Mouse (Mus musculus) intestine, embryonic 14.5 days (tissue): ENCODE measurements at regions not wholly inside any gene's neighbourhood (a gene's known extent, or its start where the extent isn't known, plus 50 kb on each side); places are given as distances from the start of the nearest gene placed in this dataset.

Source experiments
- ATAC-seq: fragments of 200-750 bp; cut with Nextera tagmentation; replicated peaks from 2 replicates; pipeline ENCODE4 v1.8.0; 2017; ENCODE audit warnings: low read depth, moderate number of reproducible peaks, moderate TSS enrichment, moderate library complexity; ENCODE audit not compliant: low FRiP score, low TSS enrichment
- DNase-seq: peaks from one replicate; pipeline ENCODE4 v3.0.0-alpha.2; 2018; ENCODE audit warnings: low spot score
- H3K27ac ChIP-seq: fragments of 300-500 bp; sonication (generic); 2 replicates; pipeline ENCODE4 v1.5.1; 2014; ENCODE audit warnings: low read depth, mild to moderate bottlenecking, control low read depth
- H3K27me3 ChIP-seq: fragments of 300-500 bp; sonication (generic); replicated peaks from 2 replicates; pipeline ENCODE4 v1.6.1; 2014; ENCODE audit warnings: low read length, control low read depth; ENCODE audit not compliant: control insufficient read depth, insufficient read depth
- H3K36me3 ChIP-seq: fragments of 300-500 bp; sonication (generic); 2 replicates; pipeline ENCODE4 v1.6.1; 2014; ENCODE audit warnings: low read length, control low read depth; ENCODE audit not compliant: control insufficient read depth, insufficient read depth
- H3K4me1 ChIP-seq: fragments of 300-500 bp; sonication (generic); replicated peaks from 2 replicates; pipeline ENCODE4 v1.6.1; 2014; ENCODE audit warnings: low read length, control low read depth, mixed read lengths; ENCODE audit not compliant: control insufficient read depth, insufficient read depth
- H3K4me2 ChIP-seq: fragments of 300-500 bp; sonication (generic); 2 replicates; pipeline ENCODE4 v1.6.1; 2014; ENCODE audit warnings: low read length
- H3K4me3 ChIP-seq: fragments of 300-500 bp; sonication (generic); 2 replicates; pipeline ENCODE4 v1.5.1; 2014; ENCODE audit warnings: low read depth, low read length, control low read depth, mixed read lengths
- H3K9ac ChIP-seq: fragments of 300-500 bp; sonication (generic); 2 replicates; pipeline ENCODE4 v1.6.1; 2014; ENCODE audit warnings: mild to moderate bottlenecking, low read length
- H3K9me3 ChIP-seq: fragments of 300-500 bp; sonication (generic); 2 replicates; pipeline ENCODE4 v1.6.1; 2016; ENCODE audit warnings: low read length, control low read depth; ENCODE audit not compliant: control insufficient read depth
- WGBS: fragments of 180-500 bp; shearing (Covaris S2); extraction: QIAGEN DNeasy Blood & Tissue Kit; methylation state at CpG from one replicate; pipeline ENCODE4 v1.1.7; 2014; 5-methylcytosine and 5-hydroxymethylcytosine counted together

- no peaks in the 10 kb centered on the region for H3K27me3 ChIP-seq
- 83% methylated on average over 8 of the region's 8 CpGs for WGBS
- H3K9me3 ChIP-seq, result no peaks in the 10 kb centered on the region
- H3K4me3 ChIP-seq, result no peak overlapping the region
- H3K27ac ChIP-seq, result no peak overlapping the region
- H3K4me2 ChIP-seq, result no peak overlapping the region
- H3K9ac ChIP-seq, result no peak overlapping the region
- no peaks in the 10 kb centered on the region for H3K36me3 ChIP-seq
- DNase-seq (no peak), ATAC-seq (no peak)
- H3K4me1 ChIP-seq, result no peaks in the 10 kb centered on the region
These were observed 616.2 kb upstream of the Gm10131 start for GRCm38 (mm10) chr8:34727699-34728098.

- no peaks in the 10 kb centered on the region for H3K9me3 ChIP-seq
- H3K9ac ChIP-seq, result no peak overlapping the region
- DNase-seq (no peak), ATAC-seq (no peak)
- no peak overlapping the region for H3K4me2 ChIP-seq
- no peaks in the 10 kb centered on the region for H3K27me3 ChIP-seq
- no peak overlapping the region for H3K4me3 ChIP-seq
- H3K27ac ChIP-seq, result no peak overlapping the region
- WGBS, result 50% methylated on average over 10 of the region's 10 CpGs
- H3K4me1 ChIP-seq, result no peaks in the 10 kb centered on the region
- H3K36me3 ChIP-seq, result no peaks in the 10 kb centered on the region
These were observed 614.7 kb upstream of the Gm10131 start for GRCm38 (mm10) chr8:34726145-34726767.

DNA sequence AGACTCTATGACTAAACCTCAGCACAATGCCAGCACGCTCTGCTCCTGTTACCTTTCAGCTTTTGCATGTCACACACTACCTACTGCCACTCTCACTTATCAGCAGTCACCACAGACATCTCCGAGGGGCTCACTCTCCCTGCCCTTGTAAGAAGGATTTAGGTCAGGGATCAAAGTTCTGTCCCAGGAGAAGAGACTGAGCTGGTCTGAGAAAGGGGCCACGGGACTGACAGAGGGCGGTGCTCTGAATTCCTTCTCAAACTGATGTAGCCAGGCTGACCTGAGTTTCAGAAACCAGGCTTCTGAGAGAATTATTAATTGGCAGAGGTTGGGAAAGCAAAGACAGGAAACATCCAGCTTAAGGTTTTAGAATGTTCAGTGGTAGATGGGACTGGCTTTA, 614.0 kb upstream of the Gm10131 start:
- Histone ChIP-seq H3K4me2 (no peak overlapping the region), H3K4me1 (no peaks in the 10 kb centered on the region), H3K36me3 (no peaks in the 10 kb centered on the region), H3K9me3 (no peaks in the 10 kb centered on the region), H3K4me3 (no peak overlapping the region), H3K27me3 (no peaks in the 10 kb centered on the region), H3K27ac (no peak overlapping the region), H3K9ac (no peak overlapping the region)
- ATAC-seq (no peak), DNase-seq (no peak)
- 58% methylated on average over 4 of the region's 4 CpGs for WGBS

- no peak overlapping the region for H3K27ac ChIP-seq
- H3K36me3 ChIP-seq, result no peaks in the 10 kb centered on the region
- no peak overlapping the region for H3K9ac ChIP-seq
- no peaks in the 10 kb centered on the region for H3K9me3 ChIP-seq
- ATAC-seq, result no peak
- H3K4me2 ChIP-seq, result no peak overlapping the region
- no peak for DNase-seq
- no peaks in the 10 kb centered on the region for H3K27me3 ChIP-seq
- H3K4me1 ChIP-seq, result no peaks in the 10 kb centered on the region
- WGBS, result 78% methylated on average over 23 of the region's 23 CpGs
- H3K4me3 ChIP-seq, result no peak overlapping the region
These were observed 598.6 kb upstream of the Gm10131 start for GRCm38 (mm10) chr8:34709911-34710733.

DNA sequence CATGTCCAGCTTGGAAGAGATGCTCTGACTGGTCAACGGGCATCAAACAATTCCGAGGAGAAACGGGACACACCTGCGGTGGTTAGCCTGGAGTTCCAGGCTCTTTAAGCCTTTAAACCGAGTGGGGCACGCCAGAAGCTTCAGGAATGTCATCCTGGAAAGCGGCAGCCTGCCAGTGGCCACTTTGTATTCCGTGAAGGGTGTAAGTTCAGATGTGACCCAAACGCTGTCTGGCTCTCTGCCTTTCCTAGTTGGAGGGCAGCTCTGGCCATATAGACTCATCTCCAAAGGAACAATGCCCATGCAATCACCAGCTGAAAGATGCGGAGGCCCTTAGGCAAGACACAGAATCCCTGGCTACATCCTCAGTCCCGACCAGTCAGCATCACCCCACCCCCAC, 597.8 kb upstream of the Gm10131 start:
- Histone ChIP-seq H3K4me3 (no peak overlapping the region), H3K9me3 (no peaks in the 10 kb centered on the region), H3K36me3 (no peaks in the 10 kb centered on the region), H3K4me2 (no peak overlapping the region), H3K4me1 (no peaks in the 10 kb centered on the region), H3K27ac (no peak overlapping the region), H3K27me3 (no peaks in the 10 kb centered on the region), H3K9ac (no peak overlapping the region)
- DNase-seq (no peak), ATAC-seq (no peak)
- 65% methylated on average over 11 of the region's 11 CpGs for WGBS

DNA sequence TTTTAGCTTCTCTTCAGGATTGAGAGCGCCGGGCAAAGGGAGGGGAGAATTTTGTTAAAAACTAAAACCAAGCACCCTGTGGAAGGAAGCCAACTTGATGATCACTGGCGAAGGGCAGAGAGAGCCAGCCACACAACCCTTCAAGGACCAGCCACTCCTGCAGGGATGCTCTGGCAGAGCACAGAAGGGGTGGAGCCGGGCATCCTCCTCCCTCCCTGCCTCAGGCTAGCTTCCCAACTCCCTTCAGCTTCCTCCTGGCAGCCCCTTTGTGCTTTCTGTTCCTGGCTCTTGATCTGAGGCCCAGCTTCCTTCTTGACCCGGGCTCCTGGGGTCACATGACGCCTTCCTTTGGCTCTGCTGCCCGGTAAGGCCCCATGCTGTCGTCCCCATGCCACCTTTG, 591.8 kb upstream of the Gm10131 start:
- Histone ChIP-seq H3K4me2 (no peak overlapping the region), H3K9ac (no peak overlapping the region), H3K9me3 (no peaks in the 10 kb centered on the region), H3K36me3 (no peaks in the 10 kb centered on the region), H3K27me3 (no peaks in the 10 kb centered on the region), H3K4me1 (no peaks in the 10 kb centered on the region), H3K4me3 (no peak overlapping the region), H3K27ac (no peak overlapping the region)
- 40% methylated on average over 8 of the region's 8 CpGs for WGBS
- DNase-seq (no peak), ATAC-seq (no peak)

DNA sequence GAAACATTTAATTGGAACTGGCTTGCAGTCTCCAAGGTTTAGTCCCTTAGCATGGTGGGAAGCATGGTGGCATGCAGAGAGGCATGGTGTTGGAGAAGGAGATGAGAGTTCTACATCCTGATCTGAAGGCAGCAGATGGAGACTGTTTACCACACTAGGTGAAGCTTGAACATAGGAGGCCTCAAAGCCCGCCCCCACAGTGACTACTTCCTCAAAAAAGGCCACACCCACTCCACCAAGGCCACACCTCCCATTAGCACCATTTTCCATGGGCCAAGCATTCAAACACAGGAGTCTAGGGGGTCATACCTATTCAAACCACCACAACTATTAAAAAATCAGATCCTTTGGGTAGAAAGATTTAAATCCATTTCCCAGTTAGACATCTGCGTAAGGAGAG, 591.3 kb upstream of the Gm10131 start:
- Histone ChIP-seq H3K9ac (no peak overlapping the region), H3K9me3 (no peaks in the 10 kb centered on the region), H3K4me2 (no peak overlapping the region), H3K27me3 (no peaks in the 10 kb centered on the region), H3K4me3 (no peak overlapping the region), H3K4me1 (no peaks in the 10 kb centered on the region), H3K36me3 (no peaks in the 10 kb centered on the region), H3K27ac (no peak overlapping the region)
- WGBS, result 94% methylated on average over 2 of the region's 2 CpGs
- DNase-seq, result no peak
- ATAC-seq, result no peak

DNA sequence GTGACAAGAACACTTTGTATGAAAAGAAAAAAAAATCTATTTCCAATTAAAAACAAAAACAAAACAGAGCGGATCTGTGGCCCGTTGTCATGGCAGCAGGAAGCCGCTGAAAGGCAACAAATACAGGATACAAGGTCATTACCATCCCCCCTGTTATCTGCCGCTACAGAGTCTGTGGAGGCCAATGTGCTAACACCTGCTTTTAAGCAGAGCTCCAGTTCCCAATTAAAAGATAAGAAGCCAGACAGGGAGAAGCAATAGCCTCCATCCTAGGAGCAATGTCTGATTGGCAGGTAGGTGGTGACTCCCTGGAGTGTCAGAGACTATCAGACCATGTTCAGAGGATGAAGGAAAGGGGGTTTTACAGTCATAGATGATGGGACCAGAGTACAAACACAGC, 587.5 kb upstream of the Gm10131 start:
- no peaks in the 10 kb centered on the region for H3K36me3 ChIP-seq
- ATAC-seq (no peak), DNase-seq (no peak)
- no peaks in the 10 kb centered on the region for H3K9me3 ChIP-seq
- H3K27ac ChIP-seq, result no peak overlapping the region
- H3K4me1 ChIP-seq, result no peaks in the 10 kb centered on the region
- WGBS, result 79% methylated on average over 4 of the region's 4 CpGs
- no peaks in the 10 kb centered on the region for H3K27me3 ChIP-seq
- H3K4me2 ChIP-seq, result no peak overlapping the region
- H3K4me3 ChIP-seq, result no peak overlapping the region
- no peak overlapping the region for H3K9ac ChIP-seq

DNA sequence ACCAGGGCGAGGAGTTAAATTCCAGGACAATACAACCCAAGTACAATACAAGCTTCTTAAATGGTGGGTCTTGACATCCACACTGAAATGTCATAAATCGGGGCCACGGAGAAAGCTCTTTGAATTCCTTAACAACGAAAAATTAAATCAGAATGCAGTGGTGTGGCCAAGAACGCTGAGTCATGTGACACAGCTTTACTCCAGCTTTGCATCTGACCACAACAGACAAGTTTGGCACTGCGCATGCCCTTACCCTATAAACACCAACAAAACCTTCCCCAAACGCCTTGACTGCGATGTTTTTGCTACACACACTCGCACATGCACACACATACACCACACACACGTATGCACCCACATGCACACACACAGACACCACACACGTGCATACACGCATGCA, 584.8 kb upstream of the Gm10131 start:
- DNase-seq (no peak), ATAC-seq (no peak)
- no peaks in the 10 kb centered on the region for H3K9me3 ChIP-seq
- no peaks in the 10 kb centered on the region for H3K36me3 ChIP-seq
- no peak overlapping the region for H3K27ac ChIP-seq
- H3K4me2 ChIP-seq, result no peak overlapping the region
- WGBS, result 87% methylated on average over 12 of the region's 12 CpGs
- H3K4me1 ChIP-seq, result no peaks in the 10 kb centered on the region
- H3K9ac ChIP-seq, result no peak overlapping the region
- H3K4me3 ChIP-seq, result no peak overlapping the region
- no peaks in the 10 kb centered on the region for H3K27me3 ChIP-seq
